In the genomic region with DNA sequence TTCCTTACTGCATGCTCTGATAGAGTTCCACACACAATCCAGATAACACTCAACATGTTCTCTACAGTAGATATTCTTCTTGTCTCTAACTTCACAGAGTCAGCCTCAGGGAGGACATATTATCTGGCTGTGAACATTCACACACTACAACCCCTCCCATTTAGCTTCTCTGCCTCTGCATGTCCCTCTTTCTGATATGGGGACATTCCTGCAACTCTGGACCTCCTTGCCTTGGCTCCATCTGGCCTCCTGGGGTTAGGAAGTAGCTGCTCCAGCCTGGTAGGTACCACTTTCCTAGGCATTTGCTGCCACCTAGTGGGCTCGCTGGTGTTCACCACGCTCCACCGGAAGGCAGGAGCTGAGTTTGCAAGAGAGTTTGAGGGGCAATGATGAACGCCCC, we compare ENCODE assay signal across 8 mouse cellular contexts. TPM values are rescaled to one million over a fixed set of nuclear protein-coding genes. Genes with fewer than 3 reads are reported as not detected.
DNase-seq lines count a peak whose midpoint lies in the region; ATAC-seq and TF ChIP-seq lines count a peak whose summit lies in the region.

No protein-coding gene starts in this region.

- no peak overlapping the region for H3K4me2 ChIP-seq in heart, embryonic 16.5 days (ENCODE audit: low read depth, low read length)

- no peak for TF ChIP-seq POLR2A in olfactory bulb, adult 2 months (IDR thresholded peaks at IDR 0.05; ENCODE audit: insufficient read depth, low read depth, low read length)

- peaks cover 9% of the 10 kb centered on the region for H3K9me3 ChIP-seq in E14TG2a.4 (ENCODE audit: low read length)
- no peaks in the 10 kb centered on the region for H3K9me3 ChIP-seq in forebrain, embryonic 10.5 days
- no peaks in the 10 kb centered on the region for H3K9me3 ChIP-seq in heart, embryonic 16.5 days (replicated peaks; ENCODE audit: control insufficient read depth, low read length)

- peak; percentile 67 for TF ChIP-seq CTCF in E14TG2a.4 (conservative IDR thresholded peaks at IDR 0.05; ENCODE audit: low read length)
- peak; percentile 91 for TF ChIP-seq CTCF in olfactory bulb, adult 2 months (IDR thresholded peaks at IDR 0.05; ENCODE audit: insufficient read depth, low read depth, low read length)

- no peaks in the 10 kb centered on the region for H3K27me3 ChIP-seq in E14TG2a.4 (ENCODE audit: insufficient read depth, low read length)
- H3K27me3 ChIP-seq in forebrain, embryonic 10.5 days (ENCODE audit: poor library complexity, severe bottlenecking): no peaks in the 10 kb centered on the region
- no peaks in the 10 kb centered on the region for H3K27me3 ChIP-seq in heart, embryonic 16.5 days (ENCODE audit: control insufficient read depth, insufficient read depth, low read length)

- H3K36me3 ChIP-seq in E14TG2a.4 (ENCODE audit: insufficient read depth, low read length): peaks cover 13% of the 10 kb centered on the region
- H3K36me3 ChIP-seq in forebrain, embryonic 10.5 days (replicated peaks): peaks cover 13% of the 10 kb centered on the region
- peaks cover 5% of the 10 kb centered on the region for H3K36me3 ChIP-seq in heart, embryonic 16.5 days (ENCODE audit: control insufficient read depth, insufficient read depth)

- H3K4me3 ChIP-seq in E14TG2a.4 (replicated peaks; ENCODE audit: low read length): no peak overlapping the region
- no peak overlapping the region for H3K4me3 ChIP-seq in forebrain, embryonic 10.5 days
- no peak overlapping the region for H3K4me3 ChIP-seq in heart, embryonic 16.5 days (ENCODE audit: low read length)
- H3K4me3 ChIP-seq in olfactory bulb, adult 2 months (ENCODE audit: insufficient read depth, low read depth, low read length): no peak overlapping the region

- no peak overlapping the region for H3K27ac ChIP-seq in forebrain, embryonic 10.5 days
- H3K27ac ChIP-seq in heart, embryonic 16.5 days (ENCODE audit: low read length): no peak overlapping the region
- H3K27ac ChIP-seq in olfactory bulb, adult 2 months (ENCODE audit: insufficient read depth, low read depth, low read length): no peak overlapping the region

- ATAC-seq in heart, embryonic 16.5 days (replicated peaks; ENCODE audit: extremely low read depth, insufficient read depth, low FRiP score): peak; percentile 74

- peak; percentile 71 for DNase-seq in c-Kit-negative CD71-positive TER-119-positive erythroid progenitor cells, embryonic 14.5 days (ENCODE audit: low read depth, low spot score)
- peak; percentile 82 for DNase-seq in forebrain, embryonic 10.5 days (ENCODE audit: extremely low spot score, low spot score)
- peak; percentile 85 for DNase-seq in kidney, postnatal 14 days
- peak; percentile 63 to 70 for DNase-seq in lung, adult 18-20 months
- peak; percentile 84 for DNase-seq in thymus, postnatal 0 days (ENCODE audit: low spot score)

- peaks cover 53% of the 10 kb centered on the region for H3K4me1 ChIP-seq in E14TG2a.4 (replicated peaks; ENCODE audit: low read depth, low read length)
- H3K4me1 ChIP-seq in forebrain, embryonic 10.5 days: peaks cover 40% of the 10 kb centered on the region
- H3K4me1 ChIP-seq in heart, embryonic 16.5 days (ENCODE audit: control insufficient read depth, insufficient read depth, low read length): peaks cover 11% of the 10 kb centered on the region
- peaks cover 11% of the 10 kb centered on the region for H3K4me1 ChIP-seq in olfactory bulb, adult 2 months (ENCODE audit: control insufficient read depth, insufficient read depth, low read length)

- H3K9ac ChIP-seq in heart, embryonic 16.5 days (ENCODE audit: low read length): no peak overlapping the region

- WGBS in forebrain, embryonic 10.5 days: under 1% methylated on average over 4 of the region's 4 CpGs
- 1% methylated on average over 4 of the region's 4 CpGs for WGBS in heart, embryonic 16.5 days
- WGBS in olfactory bulb, adult 2 months: 0% methylated on average over 4 of the region's 4 CpGs

RNA-seq across cellular contexts. Expression of a gene that starts 14.5 kb away (rescaled TPM):
- polyA plus RNA-seq in forebrain, embryonic 10.5 days (2016; fragmentation: Nextera tagmentation; extraction: Ambion mirVana): 440 and 451 TPM in 2 replicates
- 469 and 540 TPM in 2 replicates for polyA plus RNA-seq in heart, embryonic 16.5 days (2015; fragmentation: Nextera tagmentation; extraction: Ambion mirVana)
- polyA plus RNA-seq in olfactory bulb, adult 2 months (2012; ENCODE audit: insufficient read depth, insufficient read length, low replicate concordance, missing spikeins): 1,490 TPM in 1 of 2 replicates, not detected in the other
- polyA plus RNA-seq in thymus, postnatal 0 days (2015; fragmentation: Nextera tagmentation; extraction: Ambion mirVana): 361 and 380 TPM in 2 replicates
